Mouse (Mus musculus): ENCODE results near the gene Gxylt1.
"Not testable (repeated sequence)": the region's sequence is repeated elsewhere in the genome, so short reads cannot be mapped to it uniquely, and the experiment has no call there.

The Gxylt1 gene

DNA sequence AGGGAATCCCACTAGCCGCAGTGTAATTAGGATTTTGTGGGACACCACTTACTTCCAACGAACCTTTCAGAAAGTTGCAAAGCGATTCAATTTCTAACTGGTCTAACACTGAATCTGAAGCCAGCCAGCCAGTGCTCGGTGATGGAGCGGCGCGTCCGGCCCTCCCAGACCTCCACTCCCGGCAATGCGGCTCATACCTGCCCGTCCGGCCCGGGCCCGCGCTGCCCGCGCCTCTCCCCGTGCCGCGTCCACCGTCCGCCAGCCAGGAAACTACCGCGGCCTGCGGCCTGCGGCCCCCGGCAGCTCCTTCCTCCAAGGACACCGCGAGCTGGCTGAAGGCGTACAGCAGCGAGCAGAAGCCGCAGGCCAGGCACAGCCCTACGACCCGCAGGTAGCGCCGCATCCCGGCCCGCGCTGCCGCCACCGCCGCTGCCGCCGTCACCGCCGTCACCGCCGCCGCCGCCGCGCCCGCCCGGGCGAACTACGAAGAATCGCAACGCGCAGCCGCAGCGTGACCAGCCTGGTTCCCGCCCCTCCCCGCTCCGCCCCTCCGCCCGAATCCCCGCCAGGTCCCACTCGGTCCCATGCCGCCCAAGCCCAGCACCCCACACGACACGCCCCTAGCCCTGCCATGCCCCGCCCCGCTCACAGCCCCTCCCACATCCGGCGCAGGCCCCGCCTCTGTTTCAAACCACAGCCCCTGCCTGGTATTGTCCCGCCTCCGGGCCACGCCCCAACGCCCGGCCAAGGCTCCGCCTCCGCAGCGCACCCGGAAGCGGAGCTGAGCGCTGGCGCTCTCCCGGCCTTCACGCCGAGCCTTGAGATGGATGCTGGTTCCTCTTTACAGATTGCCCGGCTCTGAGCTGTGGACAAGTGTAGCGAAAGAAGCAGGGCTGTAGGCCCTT, at the start of gene Gxylt1:
Gene Gxylt1 (minus strand): TSS at position 501 of the 905 bp plus-strand sequence.
- DNase-seq: peak; percentile 100

DNA sequence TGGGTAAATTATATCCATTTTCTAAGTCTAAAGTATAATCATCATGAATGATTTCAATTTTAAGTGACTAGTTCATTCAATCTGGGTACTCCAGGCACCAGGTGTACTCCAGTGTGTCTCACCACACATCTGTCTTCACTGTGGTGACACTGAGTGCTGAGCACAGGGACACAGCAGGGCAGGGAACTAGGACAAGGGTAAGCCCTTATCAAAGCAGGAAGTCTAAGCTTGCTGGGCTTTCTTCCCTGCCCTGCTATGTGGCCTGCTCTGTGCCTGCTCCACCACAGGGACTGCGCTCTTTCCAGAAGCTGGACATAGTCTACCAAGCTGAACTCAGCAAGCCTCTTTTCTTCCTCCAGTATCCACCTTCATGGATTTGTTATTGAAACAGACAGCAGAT, 43.8 kb upstream of the Gxylt1 start:
- DNase-seq: no peak

DNA sequence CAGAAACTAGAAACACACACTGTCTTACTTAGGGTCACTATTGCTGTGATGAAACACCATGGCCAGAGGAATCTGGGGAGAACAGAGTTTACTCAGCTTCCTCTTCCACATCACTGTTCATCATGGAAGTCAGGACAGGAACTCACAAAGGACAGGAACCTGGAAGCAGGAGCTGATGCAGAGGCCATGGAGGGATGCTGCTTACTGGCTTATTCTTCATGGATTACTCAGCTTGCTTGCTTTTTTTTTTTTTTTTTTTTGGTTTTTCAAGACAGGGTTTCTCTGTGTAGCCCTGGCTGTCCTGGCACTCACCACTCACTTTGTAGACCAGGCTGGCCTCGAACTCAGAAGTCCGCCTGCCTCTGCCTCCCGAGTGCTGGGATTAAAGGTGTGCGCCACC, 35.3 kb upstream of the Gxylt1 start:
- not testable (repeated sequence) for DNase-seq

DNA sequence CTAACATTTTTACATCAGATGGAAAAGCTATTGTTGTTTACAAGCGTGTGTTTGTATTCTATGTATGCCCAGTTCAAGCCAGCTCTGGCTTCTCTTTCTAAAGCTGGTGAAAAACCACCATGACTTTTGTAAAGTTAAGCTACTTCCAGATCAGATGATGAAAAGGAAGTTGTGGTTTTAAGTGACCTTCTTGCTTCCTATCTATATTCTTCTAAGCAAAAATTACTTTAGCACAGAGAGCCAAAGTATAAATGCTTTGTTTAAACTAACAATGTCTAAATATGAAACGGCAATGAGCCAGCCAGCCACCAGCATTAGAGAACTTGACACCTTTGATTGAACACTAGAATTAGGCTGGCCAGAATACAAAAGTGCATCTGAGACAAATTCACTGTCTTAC, 23.2 kb upstream of the Gxylt1 start:
- no peak for DNase-seq

DNA sequence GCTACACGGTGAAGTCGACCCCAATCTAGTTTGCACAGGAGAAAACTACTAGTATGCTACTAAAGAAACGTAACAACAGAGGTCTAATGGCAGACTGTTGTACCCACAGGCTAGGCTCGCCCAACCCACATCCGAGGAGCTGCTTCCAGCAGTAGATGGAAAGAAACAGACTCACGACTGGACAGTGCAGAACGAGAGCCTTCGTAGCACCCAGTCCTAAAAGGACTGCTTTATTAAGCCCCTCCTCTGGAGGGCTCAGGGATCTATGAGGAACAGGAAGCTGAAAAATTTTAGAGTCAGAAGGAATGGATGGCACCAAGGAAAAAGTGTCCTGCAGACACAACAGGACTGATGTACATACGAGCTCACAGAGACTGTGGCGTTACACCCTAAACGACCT, 19.5 kb upstream of the Gxylt1 start:
- DNase-seq: no peak

DNA sequence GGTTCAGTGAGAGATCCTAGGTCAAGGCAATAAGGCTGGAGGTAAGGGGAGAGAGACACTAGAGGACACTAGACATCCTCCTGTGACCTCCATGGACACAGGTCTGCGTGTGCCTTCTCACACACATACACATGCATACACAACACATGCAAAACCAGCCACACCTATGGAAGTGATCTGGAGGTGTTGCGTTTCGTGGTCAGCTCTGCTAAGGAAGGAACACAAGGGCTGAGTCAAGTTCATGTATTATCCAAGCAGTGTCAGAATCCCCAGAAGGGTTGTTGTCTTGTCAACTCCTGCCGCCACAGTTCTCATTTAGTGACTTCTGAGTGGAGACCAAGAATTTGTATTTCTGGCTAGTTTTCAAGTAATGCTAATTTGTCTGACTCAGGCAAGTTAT, 13.3 kb upstream of the Gxylt1 start:
- DNase-seq: no peak

DNA sequence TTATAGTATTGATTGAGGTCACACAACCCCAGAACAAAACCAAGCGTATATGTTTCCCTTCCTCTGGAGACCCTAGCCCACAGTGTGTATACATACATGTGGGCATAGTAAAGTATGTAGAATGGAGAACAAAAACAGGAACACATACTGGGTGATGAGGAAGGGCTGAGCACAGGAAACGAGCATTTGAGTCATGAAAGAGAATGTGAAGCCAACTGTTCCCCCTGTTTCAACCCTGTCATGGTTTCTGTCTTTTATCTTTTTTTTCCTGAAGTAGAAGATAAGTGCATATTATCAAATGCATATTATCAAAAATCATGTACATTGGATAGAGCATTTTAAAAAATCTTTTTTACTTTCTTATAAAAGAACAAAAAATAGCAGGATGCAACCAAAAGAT, 12.6 kb upstream of the Gxylt1 start:
- no peak for DNase-seq

DNA sequence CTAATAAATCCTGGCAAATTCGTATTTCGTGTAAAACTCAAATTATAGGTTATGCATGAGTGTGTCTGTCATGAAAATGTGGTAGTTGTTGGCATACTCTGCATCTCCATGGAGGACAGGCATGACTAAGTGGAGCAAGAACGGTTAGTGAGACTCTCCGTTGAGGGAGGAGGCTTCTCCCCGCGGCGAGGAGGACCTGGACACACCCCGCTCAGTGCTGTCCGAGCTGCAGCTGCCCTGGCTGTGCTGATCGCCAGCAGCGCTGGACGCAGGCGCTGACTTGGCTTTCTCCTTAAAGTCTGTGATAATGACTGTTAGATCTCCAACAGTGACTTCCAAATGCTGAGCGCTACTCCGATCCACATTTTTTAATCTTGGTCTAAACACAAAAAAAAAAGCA, 10.3 kb upstream of the Gxylt1 start:
- DNase-seq: no peak

DNA sequence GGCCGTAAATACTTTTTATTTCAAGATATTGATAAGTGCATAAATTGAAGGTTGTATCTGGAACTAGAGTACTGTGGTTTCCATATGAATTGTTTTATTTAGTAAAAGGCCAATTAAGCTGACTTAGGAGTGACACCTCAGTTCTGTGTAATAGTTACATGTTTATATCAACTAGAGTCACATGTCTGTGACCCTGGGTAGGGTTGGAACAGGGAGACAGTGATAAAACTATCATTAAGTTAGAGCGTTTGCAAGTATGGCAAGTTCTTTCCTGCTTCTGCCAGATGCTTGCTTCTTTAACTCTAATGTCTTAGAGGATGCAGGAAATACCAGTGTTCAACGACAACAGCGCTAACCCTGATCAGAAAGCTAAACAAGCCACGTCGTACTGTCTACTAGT, 9.3 kb upstream of the Gxylt1 start:
- DNase-seq: no peak

DNA sequence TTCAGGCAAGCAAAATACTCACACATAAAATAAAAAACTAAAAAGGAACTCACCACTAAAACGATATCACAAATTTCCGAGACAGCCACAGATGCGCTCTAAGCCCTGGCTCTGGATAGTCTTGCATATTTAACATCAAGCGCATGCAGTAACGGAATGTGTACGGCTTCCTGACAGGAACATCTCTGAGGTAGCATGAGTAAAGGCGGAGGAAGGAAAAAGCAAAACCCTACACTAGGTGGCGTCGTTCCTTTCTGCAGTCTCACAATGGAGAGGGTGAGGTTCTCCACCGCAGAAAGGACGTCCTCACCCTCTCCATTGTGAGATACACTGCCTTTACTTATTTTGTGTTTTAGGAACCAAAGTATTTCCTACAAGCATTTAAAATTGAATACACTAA, 8.4 kb upstream of the Gxylt1 start:
- DNase-seq: no peak

DNA sequence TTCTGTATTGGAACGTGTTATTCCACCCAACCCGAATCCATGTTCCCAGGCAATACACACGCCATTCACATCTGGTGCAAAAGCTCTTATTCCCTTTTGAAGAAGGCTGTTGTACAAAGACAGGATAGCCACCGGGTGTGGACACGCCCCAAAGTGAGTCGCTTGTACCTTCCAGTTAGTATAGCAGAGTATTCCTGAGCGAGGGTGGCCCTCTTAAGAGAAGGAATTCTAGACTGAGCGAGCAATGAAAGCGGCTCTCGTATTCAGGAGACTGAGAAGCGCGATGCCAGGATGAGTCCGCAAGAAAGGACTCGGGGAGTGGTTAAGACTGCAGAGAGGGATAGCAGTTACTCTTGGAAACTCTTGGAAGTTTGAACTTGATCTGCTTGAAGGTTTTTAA, 1.3 kb upstream of the Gxylt1 start:
- peak; percentile 23 for DNase-seq

DNA sequence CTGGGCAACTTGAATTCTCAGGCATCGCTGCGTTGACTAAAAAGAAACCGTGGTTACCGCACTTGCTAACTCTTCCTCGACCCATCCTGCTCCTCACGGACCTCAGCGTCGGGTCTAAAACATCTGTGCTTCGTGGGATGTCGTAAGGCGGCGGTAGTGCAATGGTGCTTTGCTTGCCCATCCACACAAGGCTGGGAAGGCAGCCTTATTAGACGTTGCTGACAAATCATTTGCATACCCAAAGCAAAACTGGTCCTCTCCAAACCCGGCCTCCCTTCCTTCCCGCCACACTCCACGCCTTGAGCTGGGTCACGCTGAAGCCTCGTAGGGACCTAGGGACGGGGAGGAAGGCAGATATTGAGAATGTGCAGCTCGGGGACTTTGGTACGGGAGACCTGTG, 644 bp upstream of the Gxylt1 start:
- no peak for DNase-seq

DNA sequence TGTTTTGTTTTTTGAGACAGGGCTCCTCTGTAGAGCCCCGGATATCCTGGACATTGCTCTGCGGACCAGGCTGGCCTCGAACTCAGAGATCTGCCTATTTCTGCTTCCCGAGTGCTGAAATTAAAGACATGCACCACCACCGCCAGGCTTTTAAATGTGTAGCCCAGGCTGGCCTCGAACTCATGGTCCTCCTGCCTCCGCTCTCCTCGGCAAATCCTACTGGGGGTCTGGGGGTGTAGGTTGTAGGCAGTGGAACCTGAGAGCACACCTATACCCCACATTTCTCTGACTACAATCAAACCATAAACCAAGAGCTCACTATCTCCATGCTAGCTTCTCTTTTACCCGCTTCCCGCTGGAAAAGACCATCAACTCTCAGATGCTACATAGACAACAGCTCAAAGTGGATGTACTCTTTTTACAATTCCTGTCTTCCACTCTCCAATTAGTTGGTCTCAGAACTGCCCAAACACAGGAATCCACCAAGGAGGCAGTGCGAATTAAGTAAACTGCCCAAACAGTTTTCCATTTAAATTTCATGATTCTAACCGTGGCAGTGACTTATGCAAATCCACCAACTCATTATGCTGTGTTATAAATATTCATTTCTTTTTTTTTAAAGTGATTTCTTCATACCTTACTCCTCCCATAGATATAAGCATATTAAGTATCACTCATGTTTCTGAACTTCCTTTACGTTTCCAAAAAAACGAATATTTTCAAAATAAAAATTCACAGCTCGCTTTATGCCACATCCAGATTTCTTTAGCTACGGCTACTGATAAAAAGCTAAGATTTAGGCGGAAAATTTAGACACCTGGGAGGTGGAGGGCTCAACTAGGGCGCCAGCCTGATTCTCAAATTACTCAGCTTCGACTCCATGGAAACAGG, 946 bp downstream of the Gxylt1 start:
- no peak for DNase-seq

DNA sequence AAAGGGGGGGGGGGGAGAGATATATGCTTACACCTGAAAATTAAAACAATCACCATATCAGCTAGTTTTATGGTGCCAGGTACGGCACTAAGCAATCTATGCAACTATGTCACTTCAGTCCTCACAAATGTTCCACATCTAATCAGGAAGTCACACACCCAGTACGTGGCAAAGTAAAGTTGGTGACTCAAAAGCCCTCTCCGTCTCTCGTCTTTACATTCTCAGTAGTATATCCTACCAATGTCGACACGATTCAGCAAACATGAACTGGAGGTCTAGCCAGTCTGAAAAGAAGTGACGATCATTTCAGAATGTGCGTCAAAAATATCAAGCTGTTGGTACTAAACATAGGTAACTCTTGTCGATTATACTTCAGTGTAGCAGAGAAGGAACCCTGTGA, 2.0 kb downstream of the Gxylt1 start:
- DNase-seq: no peak

DNA sequence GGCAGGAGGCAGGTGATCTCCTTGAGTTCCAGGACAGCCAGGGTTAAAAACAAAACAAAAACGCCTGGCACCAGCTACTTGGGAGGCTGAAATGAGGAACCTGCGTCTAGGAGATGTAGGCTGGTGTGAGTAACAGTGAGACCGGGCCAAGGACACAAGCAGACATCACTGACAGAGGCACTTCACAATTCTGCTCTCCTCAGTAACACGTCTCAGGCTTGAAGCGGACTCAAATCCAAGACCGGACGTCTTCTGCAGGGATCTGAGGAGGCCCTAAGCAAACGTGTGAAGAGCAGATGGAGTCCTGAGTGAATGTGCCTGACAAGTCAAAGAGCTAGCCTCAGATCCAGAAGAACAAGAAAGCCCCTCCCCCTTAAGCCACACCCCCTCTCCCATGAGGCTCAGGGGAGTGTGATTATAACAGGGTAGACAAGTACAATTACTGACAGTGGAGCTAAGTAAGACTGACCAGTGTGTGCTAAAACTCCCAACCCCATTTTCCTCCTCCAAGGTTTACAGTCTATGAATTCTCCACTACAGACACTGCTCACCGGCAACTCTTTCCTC, 4.6 kb downstream of the Gxylt1 start:
- no peak for DNase-seq

DNA sequence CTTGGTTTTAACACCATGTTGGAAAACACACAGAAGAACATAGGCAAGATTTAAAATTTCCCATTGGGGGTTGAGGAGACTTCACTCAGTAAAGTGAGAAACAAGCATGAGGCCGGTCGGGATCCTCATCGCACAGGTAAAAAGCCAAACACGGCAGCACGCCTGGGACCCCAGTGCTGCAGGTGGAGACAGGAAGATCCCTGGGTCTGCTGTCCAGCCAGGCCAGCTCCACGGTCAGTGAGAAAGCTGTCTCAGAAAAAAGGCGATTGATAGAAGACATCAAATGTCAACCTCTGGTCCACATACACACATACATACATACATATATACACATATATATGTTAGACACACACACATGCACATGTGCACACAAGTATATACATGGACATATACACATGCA, 5.4 kb downstream of the Gxylt1 start:
- no peak for DNase-seq

DNA sequence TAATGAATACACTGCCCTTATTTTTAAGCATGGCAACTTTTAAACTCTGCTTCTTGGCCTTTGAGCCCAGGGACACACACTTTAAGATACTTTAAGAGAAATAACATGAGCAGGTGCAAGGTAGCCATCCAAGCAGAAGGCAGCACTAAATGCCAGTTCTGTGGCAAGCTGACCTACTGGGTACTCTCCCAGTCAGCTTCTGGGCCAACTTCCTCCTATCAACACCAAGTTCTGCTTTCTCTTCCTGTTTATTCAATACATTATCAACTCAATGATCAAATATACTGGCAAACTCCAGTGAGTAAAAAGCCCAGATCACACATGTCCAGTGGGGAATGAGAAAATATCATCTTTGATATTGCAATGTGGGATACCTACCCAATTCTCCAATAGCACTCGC, 7.0 kb downstream of the Gxylt1 start:
- no peak for DNase-seq

DNA sequence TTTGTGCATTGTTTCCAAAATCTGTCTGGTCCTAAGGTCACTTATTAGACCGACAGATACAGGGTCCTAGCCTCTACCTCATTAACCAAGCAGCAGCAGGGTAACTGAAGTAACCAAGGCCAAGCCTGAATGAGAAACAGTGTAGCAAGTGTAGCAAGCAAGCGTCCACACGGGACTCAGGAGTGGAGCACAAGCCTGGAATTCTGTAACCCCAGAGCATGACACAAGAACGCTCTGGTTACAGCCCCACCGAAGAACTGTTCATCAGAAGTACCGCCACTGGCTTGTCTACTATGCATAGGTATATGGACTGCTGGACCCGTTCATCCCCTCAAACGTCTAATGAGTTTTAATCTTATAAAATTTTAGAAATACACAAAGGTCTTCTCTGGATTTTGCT, 7.5 kb downstream of the Gxylt1 start:
- no peak for DNase-seq

DNA sequence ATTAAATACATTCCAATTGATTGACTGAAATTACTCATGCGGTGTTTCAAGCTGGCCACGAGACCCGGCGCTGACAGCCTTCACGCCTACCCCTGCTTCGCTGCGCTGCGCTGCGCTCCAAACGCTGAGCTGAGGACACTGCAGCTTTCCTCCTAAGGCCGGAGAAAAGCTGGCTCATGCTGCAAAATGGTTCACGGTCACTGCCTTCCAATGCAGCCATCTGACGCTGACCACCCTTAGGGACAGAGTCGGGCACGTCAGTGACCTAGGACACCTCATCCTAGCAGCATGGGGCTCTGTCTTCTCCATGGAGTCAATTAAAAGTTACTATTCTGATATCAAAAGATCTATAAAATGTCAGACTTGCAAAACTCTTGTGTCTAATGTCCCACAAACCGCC, 8.6 kb downstream of the Gxylt1 start:
- DNase-seq: no peak

DNA sequence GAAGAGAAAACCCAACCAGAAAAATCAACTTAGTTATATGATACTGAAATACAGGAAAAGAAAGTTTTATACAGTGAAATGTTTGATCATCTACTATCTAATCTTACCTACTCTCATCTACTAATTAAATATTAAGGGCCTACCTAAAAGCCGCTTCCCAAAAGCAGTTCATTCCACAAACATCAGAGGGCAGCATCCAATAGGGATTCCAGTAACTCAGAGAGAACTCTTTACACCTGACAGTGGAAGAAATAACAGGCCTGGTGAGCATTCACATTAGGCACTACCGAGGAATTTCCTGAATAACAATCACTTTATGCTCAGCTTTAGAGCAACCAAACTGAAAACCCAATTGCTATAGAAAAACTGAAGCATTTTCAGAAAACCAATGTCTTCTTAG, 9.3 kb downstream of the Gxylt1 start:
- DNase-seq: peak; percentile 68

DNA sequence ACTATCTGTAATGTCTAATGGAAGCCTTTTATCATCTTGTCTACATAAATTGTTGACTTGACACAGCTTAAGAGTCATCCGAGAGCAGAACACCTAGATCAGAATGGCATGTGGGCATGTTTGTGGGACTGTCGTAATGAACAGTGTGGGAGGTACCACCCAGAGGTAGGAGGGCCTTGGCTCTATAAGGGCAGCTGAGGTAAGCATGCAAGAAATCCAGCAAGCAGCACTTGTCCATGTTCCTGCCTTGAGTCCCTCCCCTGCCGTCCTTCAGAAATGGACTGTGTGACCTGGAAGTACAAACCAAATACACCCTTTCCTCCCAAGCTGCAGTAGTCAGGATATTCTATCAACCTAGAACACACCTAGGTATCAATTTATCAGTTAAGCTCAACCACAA, 9.7 kb downstream of the Gxylt1 start:
- DNase-seq: no peak

DNA sequence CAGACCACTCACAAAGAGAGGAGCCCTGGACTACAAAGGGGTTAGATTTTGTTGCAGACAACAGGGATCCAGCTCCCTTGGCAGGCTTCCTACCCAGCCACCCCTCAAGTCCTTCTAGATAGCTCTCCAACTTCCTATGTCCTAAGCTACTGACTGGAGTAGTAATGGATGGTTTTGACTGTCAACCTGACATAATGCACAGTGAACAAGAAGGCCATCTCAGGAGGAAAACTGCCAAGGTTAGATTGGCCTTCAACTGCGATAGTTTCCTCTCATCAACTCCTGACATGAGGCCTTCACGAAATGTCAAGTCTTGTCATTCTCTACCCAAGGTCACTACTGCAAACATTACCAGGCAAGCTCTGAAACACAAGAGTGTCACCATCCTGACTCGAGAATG, 10.8 kb downstream of the Gxylt1 start:
- no peak for DNase-seq

DNA sequence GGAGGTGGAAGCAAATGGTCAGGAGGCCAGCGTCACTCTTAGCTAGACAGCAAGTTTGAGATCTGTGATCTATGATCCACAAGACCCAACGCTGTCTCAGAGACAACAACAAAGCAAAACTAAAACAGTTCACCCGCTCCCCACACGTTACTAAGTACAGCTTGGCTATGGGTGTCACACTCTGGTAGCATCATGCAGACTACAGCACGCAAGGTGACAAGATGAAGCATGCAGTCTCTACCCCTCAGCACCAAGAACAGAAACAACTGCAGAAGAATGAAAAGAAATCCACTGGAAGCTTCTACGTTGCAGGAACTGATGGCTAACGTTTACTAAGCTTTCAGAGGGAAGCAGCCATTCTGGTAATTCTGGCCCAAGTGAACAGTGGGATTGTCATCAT, 11.4 kb downstream of the Gxylt1 start:
- no peak for DNase-seq

DNA sequence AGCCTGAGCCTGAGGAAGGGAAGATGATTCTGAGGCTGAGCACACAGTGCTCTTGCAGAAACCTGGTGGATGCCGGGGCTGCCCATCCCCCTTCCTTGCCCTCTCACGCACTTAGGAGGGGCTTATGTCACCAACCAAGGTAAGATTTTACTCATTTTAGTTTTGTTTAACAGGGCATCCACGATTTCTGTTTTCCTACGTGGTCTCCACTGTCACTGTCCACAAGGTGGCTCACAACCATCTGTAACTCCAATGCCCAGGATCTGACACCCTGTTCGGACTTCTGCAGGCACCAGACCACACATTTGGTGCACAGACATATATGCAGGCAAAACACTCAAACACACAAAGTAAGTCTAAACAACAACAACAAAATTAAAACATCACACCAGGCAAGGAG, 12.2 kb downstream of the Gxylt1 start:
- DNase-seq: no peak
